Mouse (Mus musculus) ES-Bruce4 (cell line): ENCODE measurements around the gene Pak4. TPM values are rescaled to one million over a fixed set of nuclear protein-coding genes. Genes with fewer than 3 reads are reported as not detected.

ENCODE experiments used
- H3K27ac ChIP-seq: 2 replicates; pipeline ENCODE4 v1.5.1; 2012; ENCODE audit warnings: low read length, inconsistent platforms; ENCODE audit not compliant: insufficient read depth
- H3K27me3 ChIP-seq: 2 replicates; pipeline ENCODE4 v1.6.1; 2012; ENCODE audit warnings: mild to moderate bottlenecking, low read length, inconsistent platforms; ENCODE audit not compliant: control insufficient read depth, poor library complexity, insufficient read depth, severe bottlenecking
- H3K36me3 ChIP-seq: 2 replicates; pipeline ENCODE4 v1.6.1; 2012; ENCODE audit warnings: inconsistent platforms, mild to moderate bottlenecking, low read length, moderate library complexity; ENCODE audit not compliant: control insufficient read depth, poor library complexity, insufficient read depth, severe bottlenecking
- H3K4me1 ChIP-seq: one replicate; pipeline ENCODE4 v1.8.1; 2011; ENCODE audit warnings: low read length; ENCODE audit not compliant: control insufficient read depth, insufficient read depth
- H3K4me3 ChIP-seq: 2 replicates; pipeline ENCODE4 v1.5.1; 2011; ENCODE audit warnings: low read depth, mild to moderate bottlenecking, low read length
- H3K9ac ChIP-seq: 2 replicates; pipeline ENCODE4 v1.6.1; 2012; ENCODE audit warnings: low read depth, mild to moderate bottlenecking, inconsistent platforms; ENCODE audit not compliant: poor library complexity, severe bottlenecking
- H3K9me3 ChIP-seq: replicated peaks from 2 replicates; pipeline ENCODE4 v1.6.1; 2012; ENCODE audit warnings: mild to moderate bottlenecking, low read length, inconsistent platforms; ENCODE audit not compliant: control insufficient read depth, poor library complexity, insufficient read depth, severe bottlenecking
- CTCF ChIP-seq: IDR thresholded peaks from one replicate; pipeline ENCODE4 v1.8.1; 2011; ENCODE audit warnings: low read depth, low read length
- EP300 ChIP-seq: IDR thresholded peaks from 2 replicates; pipeline ENCODE4 v1.6.1; 2011; ENCODE audit warnings: low read depth, low read length; ENCODE audit not compliant: insufficient read depth
- POLR2A ChIP-seq: IDR thresholded peaks from one replicate; pipeline ENCODE4 v1.8.1; 2011; ENCODE audit warnings: low read length; ENCODE audit not compliant: insufficient read depth
- polyA plus RNA-seq: library from polyadenylated mRNA; stranded (reverse); fragments of >200 nt; gene quantifications from 2 replicates; pipeline ENCODE4 v1.2.4, GENCODE M21; 2011; ENCODE audit warnings: low read depth; ENCODE audit not compliant: missing spikeins, insufficient read depth, insufficient read length

The Pak4 gene
- polyA plus RNA-seq, 1 experiment = 64.4 TPM

- no peaks in the 10 kb centered on the region for H3K9me3 ChIP-seq
- no peak overlapping the region for H3K9ac ChIP-seq
- no peak overlapping the region for H3K4me3 ChIP-seq
- H3K27me3 ChIP-seq = no peaks in the 10 kb centered on the region
- H3K27ac ChIP-seq = peak overlapping the region; percentile 82
- TF ChIP-seq CTCF (no peak), EP300 (no peak), POLR2A (no peak)
- peaks cover 3% of the 10 kb centered on the region; the same call in 1 of the 2 replicates for H3K36me3 ChIP-seq
- H3K4me1 ChIP-seq = peaks cover 6% of the 10 kb centered on the region
Measured at GRCm38 (mm10) chr7:28555939-28556535, 41.9 kb downstream of the Pak4 start.

GRCm38 (mm10) chr7:28553076-28553475 is 44.9 kb downstream of the Pak4 start:
- no peak for TF ChIP-seq EP300
- no peak for TF ChIP-seq CTCF
- no peak for TF ChIP-seq POLR2A
- Histone ChIP-seq H3K9me3 (no peaks in the 10 kb centered on the region), H3K36me3 (no peaks in the 10 kb centered on the region), H3K27ac (no peak overlapping the region), H3K27me3 (no peaks in the 10 kb centered on the region), H3K9ac (no peak overlapping the region), H3K4me1 (peaks cover 9% of the 10 kb centered on the region), H3K4me3 (no peak overlapping the region)

GRCm38 (mm10) chr7:28547628-28548027 is 50.4 kb downstream of the Pak4 start:
- H3K27ac ChIP-seq = no peak overlapping the region
- H3K36me3 ChIP-seq = no peaks in the 10 kb centered on the region
- no peak overlapping the region for H3K4me3 ChIP-seq
- no peak for TF ChIP-seq POLR2A
- TF ChIP-seq CTCF = no peak
- no peak for TF ChIP-seq EP300
- peaks cover 3% of the 10 kb centered on the region for H3K4me1 ChIP-seq
- no peaks in the 10 kb centered on the region for H3K27me3 ChIP-seq
- no peaks in the 10 kb centered on the region for H3K9me3 ChIP-seq
- no peak overlapping the region for H3K9ac ChIP-seq

- no peaks in the 10 kb centered on the region for H3K9me3 ChIP-seq
- H3K4me1 ChIP-seq = peaks cover 3% of the 10 kb centered on the region
- no peak within 1 kb of the TSS for H3K27ac ChIP-seq
- H3K9ac ChIP-seq = peak within 1 kb of the TSS; percentile 46
- TF ChIP-seq POLR2A (no peak), CTCF (no peak), EP300 (no peak)
- peak within 1 kb of the TSS; percentile 48 for H3K4me3 ChIP-seq
- H3K36me3 ChIP-seq = no peaks in the 10 kb centered on the region
- H3K27me3 ChIP-seq = no peaks in the 10 kb centered on the region
Measured at GRCm38 (mm10) chr7:28547154-28547553, 50.8 kb downstream of the Pak4 start, which contains the start of gene Nccrp1. TSS of gene Nccrp1 (minus strand) at chr7:28547254.

- H3K27me3 ChIP-seq = no peaks in the 10 kb centered on the region
- TF ChIP-seq EP300 (no peak), CTCF (no peak), POLR2A (no peak)
- H3K4me3 ChIP-seq = peak overlapping the region; percentile 48
- H3K36me3 ChIP-seq = no peaks in the 10 kb centered on the region
- peak overlapping the region; percentile 46 for H3K9ac ChIP-seq
- no peaks in the 10 kb centered on the region for H3K9me3 ChIP-seq
- no peak overlapping the region for H3K27ac ChIP-seq
- peaks cover 3% of the 10 kb centered on the region for H3K4me1 ChIP-seq
Measured at GRCm38 (mm10) chr7:28546649-28547048, 51.3 kb downstream of the Pak4 start.

- no peak overlapping the region for H3K27ac ChIP-seq
- no peak overlapping the region for H3K9ac ChIP-seq
- no peaks in the 10 kb centered on the region for H3K36me3 ChIP-seq
- H3K4me1 ChIP-seq = peaks cover 3% of the 10 kb centered on the region
- no peak for TF ChIP-seq POLR2A
- no peak for TF ChIP-seq CTCF
- no peak for TF ChIP-seq EP300
- no peak overlapping the region for H3K4me3 ChIP-seq
- H3K27me3 ChIP-seq = no peaks in the 10 kb centered on the region
- H3K9me3 ChIP-seq = no peaks in the 10 kb centered on the region
Measured at GRCm38 (mm10) chr7:28545891-28546210, 52.1 kb downstream of the Pak4 start.
